Mouse (Mus musculus): ENCODE results near the gene Rad51c. TPM values are rescaled to one million over a fixed set of nuclear protein-coding genes. Genes with fewer than 3 reads are reported as not detected.

Rad51c gene
- total and polyA plus RNA-seq, 3 experiments, result 4.8 to 6.8 (median 6.3) TPM

DNA sequence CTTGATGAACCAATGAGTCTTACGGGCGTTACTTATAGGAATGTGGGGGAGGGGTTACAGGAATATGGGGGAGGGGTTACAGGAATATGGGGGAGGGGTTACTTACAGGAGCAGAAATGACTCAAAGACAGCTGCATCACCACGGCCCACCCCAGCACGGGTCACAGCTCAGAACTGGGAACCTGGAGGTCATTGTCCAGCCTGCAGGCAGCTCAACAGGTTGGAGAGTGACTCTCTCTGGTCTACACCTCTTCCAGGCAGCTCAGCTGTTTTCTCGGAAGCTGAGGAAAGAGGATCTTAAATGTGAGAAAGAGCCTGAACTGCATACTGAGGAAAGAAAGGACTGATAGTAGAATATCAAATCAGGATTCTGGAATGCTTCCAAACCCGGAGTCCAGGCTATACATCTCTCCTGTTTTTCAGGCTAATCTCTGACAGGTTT is 17.0 kb upstream of the Rad51c start (continued):
- no peak for TF ChIP-seq ZKSCAN1 (IDR thresholded peaks at IDR 0.05; ENCODE audit: borderline replicate concordance, low read depth, low read length)
- no peak for TF ChIP-seq MYC (IDR thresholded peaks at IDR 0.05; ENCODE audit: low read depth, low read length)
- 0 out of 2 replicates have a peak, but pooled peaks have one; percentile 0 for TF ChIP-seq USF1 (IDR thresholded peaks at IDR 0.05; ENCODE audit: low read depth, low read length)
- TF ChIP-seq MAZ (IDR thresholded peaks at IDR 0.05; ENCODE audit: low read depth, low read length), result no peak
- no peak for TF ChIP-seq TCF12 (IDR thresholded peaks at IDR 0.05; ENCODE audit: low read depth, low read length)
- TF ChIP-seq HCFC1 (IDR thresholded peaks at IDR 0.05; ENCODE audit: low read depth, low read length), result no peak
- no peak for TF ChIP-seq NELFE (IDR thresholded peaks at IDR 0.05; ENCODE audit: low read depth, low read length)

DNA sequence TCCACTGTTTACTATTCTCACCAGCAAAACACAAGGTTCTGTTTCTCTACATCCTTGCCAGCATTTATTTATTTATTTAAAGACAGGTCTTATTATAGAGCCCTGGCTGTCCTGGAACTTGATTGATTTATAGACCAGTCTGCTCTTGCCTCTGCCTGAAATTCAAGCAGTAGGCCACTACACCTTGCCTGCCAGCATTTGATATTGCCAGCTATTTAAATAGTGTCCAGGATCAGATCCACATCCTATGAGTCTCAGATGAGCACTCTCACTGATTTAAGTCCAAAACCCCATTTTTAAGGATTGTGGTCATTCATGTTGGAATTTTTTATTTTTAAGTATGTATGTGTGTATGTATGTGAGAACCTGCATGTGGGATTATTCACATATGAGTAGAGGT is 16.1 kb upstream of the Rad51c start:
- Histone ChIP-seq H3K27me3 (replicated peaks) (peaks cover 2% of the 10 kb centered on the region), H3K9me3 (replicated peaks; ENCODE audit: low read length) (no peaks in the 10 kb centered on the region), H3K27ac (ENCODE audit: insufficient read depth, low read depth) (no peak overlapping the region), H3K9ac (ENCODE audit: insufficient read depth, low read depth) (no peak overlapping the region), H3K4me2 (ENCODE audit: insufficient read depth, low read depth, poor library complexity, severe bottlenecking) (no peak overlapping the region), H3K4me1 (ENCODE audit: control insufficient read depth in 1 of 2, insufficient read depth in 2 of 2) (peaks cover 4 to 31% of the 10 kb centered on the region in 2 experiments), H3K4me3 (replicated peaks in 1 of 3; ENCODE audit: low read depth in 2 of 3, low read length in 2 of 3, poor library complexity in 1 of 3) (no peak overlapping the region), H3K79me2 (replicated peaks; ENCODE audit: control insufficient read depth, extremely low read depth, insufficient read depth, poor library complexity, severe bottlenecking) (no peaks in the 10 kb centered on the region), H3K36me3 (replicated peaks in 1 of 2; ENCODE audit: control insufficient read depth in 1 of 2, insufficient read depth in 1 of 2, low read length in 1 of 2) (no peaks in the 10 kb centered on the region)
- in situ Hi-C loops (cut with MboI; ENCODE audit: low pct_ligation_motif_present, low pct_unique_long_range_greater_than_20kb, low sequenced_read_pairs) (no loop called here), dilution Hi-C loops (cut with MboI; ENCODE audit: extremely low pct_ligation_motif_present, extremely low pct_unique_long_range_greater_than_20kb, low sequenced_read_pairs) (no loop called here)
- DNase-seq (ENCODE audit: extremely low read depth), result no peak
- TF ChIP-seq MXI1 (IDR thresholded peaks at IDR 0.05; ENCODE audit: low read depth, low read length) (no peak), BHLHE40 (IDR thresholded peaks at IDR 0.05; ENCODE audit: low read depth, low read length) (no peak), POLR2AphosphoS2 (IDR thresholded peaks at IDR 0.05; ENCODE audit: low read depth, low read length) (no peak), E2F4 (IDR thresholded peaks at IDR 0.05; ENCODE audit: insufficient replicate concordance, low read depth, low read length) (no peak), USF2 (conservative IDR thresholded peaks at IDR 0.05; ENCODE audit: low read depth, low read length) (no peak), ETS1 (conservative IDR thresholded peaks at IDR 0.05; ENCODE audit: low read depth, low read length) (no peak), JUND (conservative IDR thresholded peaks at IDR 0.05; ENCODE audit: low read depth, low read length) (no peak), TCF12 (IDR thresholded peaks at IDR 0.05; ENCODE audit: low read depth, low read length) (no peak)

DNA sequence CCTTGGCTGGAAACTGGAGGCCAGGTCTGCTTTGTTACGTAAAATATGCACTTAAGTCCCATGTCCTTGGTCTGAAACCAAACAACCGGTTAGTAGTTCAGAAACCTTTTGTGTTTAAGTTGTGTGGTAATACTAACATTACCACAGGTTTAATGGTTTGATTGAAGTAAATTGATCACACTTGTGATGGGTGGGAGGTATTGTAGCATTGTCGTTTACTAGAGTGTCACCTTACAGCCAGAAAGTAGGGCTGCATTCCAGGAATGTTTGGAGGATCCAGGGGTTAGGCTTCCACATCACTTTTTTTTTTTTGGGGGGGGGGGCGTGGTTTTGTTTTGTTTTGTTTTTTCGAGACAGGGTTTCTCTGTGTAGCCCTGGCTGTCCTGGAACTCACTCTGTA is 11.4 kb upstream of the Rad51c start:
- H3K4me1 ChIP-seq (ENCODE audit: control insufficient read depth in 1 of 2, insufficient read depth in 2 of 2), result peaks cover 0 to 6% of the 10 kb centered on the region in 2 experiments; a peak in 1 of 4 replicates
- no peaks in the 10 kb centered on the region for H3K9me3 ChIP-seq (replicated peaks; ENCODE audit: low read length)
- H3K27me3 ChIP-seq (replicated peaks), result peaks cover 2% of the 10 kb centered on the region
- H3K27ac ChIP-seq (ENCODE audit: insufficient read depth, low read depth), result no peak overlapping the region
- H3K79me2 ChIP-seq (replicated peaks; ENCODE audit: control insufficient read depth, extremely low read depth, insufficient read depth, poor library complexity, severe bottlenecking), result no peaks in the 10 kb centered on the region
- dilution Hi-C loops (cut with MboI; ENCODE audit: extremely low pct_ligation_motif_present, extremely low pct_unique_long_range_greater_than_20kb, low sequenced_read_pairs) (no loop called here), in situ Hi-C loops (cut with MboI; ENCODE audit: low pct_ligation_motif_present, low pct_unique_long_range_greater_than_20kb, low sequenced_read_pairs) (no loop called here)
- H3K9ac ChIP-seq (ENCODE audit: insufficient read depth, low read depth), result no peak overlapping the region
- TF ChIP-seq ZMIZ1 (IDR thresholded peaks at IDR 0.05; ENCODE audit: low read depth, low read length) (no peak), TCF12 (IDR thresholded peaks at IDR 0.05; ENCODE audit: low read depth, low read length) (no peak), ZC3H11A (IDR thresholded peaks at IDR 0.05; ENCODE audit: low read depth, low read length) (no peak), CHD2 (IDR thresholded peaks at IDR 0.05; ENCODE audit: low read length) (no peak), GABPA (IDR thresholded peaks at IDR 0.05; ENCODE audit: insufficient replicate concordance, low read depth, low read length) (no peak), RAD21 (IDR thresholded peaks at IDR 0.05; ENCODE audit: low read depth, low read length) (no peak), TBP (conservative IDR thresholded peaks at IDR 0.05; ENCODE audit: low read depth, low read length) (no peak), E2F4 (IDR thresholded peaks at IDR 0.05; ENCODE audit: insufficient replicate concordance, low read depth, low read length) (no peak), IRF4 (IDR thresholded peaks at IDR 0.05; ENCODE audit: low read depth, low read length) (no peak), MEF2A (IDR thresholded peaks at IDR 0.05; ENCODE audit: borderline replicate concordance, low read depth, low read length) (no peak), MAX (IDR thresholded peaks at IDR 0.05; ENCODE audit: low read length) (no peak), MXI1 (IDR thresholded peaks at IDR 0.05; ENCODE audit: low read depth, low read length) (no peak), POLR2A (IDR thresholded peaks at IDR 0.05; ENCODE audit: low read depth, low read length) (no peak), MAZ (IDR thresholded peaks at IDR 0.05; ENCODE audit: low read depth, low read length) (no peak), ELF1 (IDR thresholded peaks at IDR 0.05; ENCODE audit: low read depth, low read length) (no peak), NRF1 (IDR thresholded peaks at IDR 0.05; ENCODE audit: low read depth, low read length) (no peak), BHLHE40 (IDR thresholded peaks at IDR 0.05; ENCODE audit: low read depth, low read length) (no peak), EP300 (IDR thresholded peaks at IDR 0.05; ENCODE audit: low read length) (no peak)
- no peaks in the 10 kb centered on the region for H3K36me3 ChIP-seq (replicated peaks in 1 of 2; ENCODE audit: control insufficient read depth in 1 of 2, insufficient read depth in 1 of 2, low read length in 1 of 2)
- H3K4me2 ChIP-seq (ENCODE audit: insufficient read depth, low read depth, poor library complexity, severe bottlenecking), result no peak overlapping the region
- no peak overlapping the region for H3K4me3 ChIP-seq (replicated peaks in 1 of 3; ENCODE audit: low read depth in 2 of 3, low read length in 2 of 3, poor library complexity in 1 of 3)
- DNase-seq (ENCODE audit: extremely low read depth), result no peak
